Mouse (Mus musculus): ENCODE data around the gene Pycr2.

GRCm38 (mm10) chr1:180911653-180912287 is 7.7 kb downstream of the Pycr2 start:
- TF ChIP-seq CTCF (IDR thresholded peaks at IDR 0.05; ENCODE audit: extremely low read depth, insufficient read length, insufficient replicate concordance, low read depth, low read length) (no peak), POLR2A (IDR thresholded peaks at IDR 0.05; ENCODE audit: low read depth, low read length) (no peak)

All from small intestine, adult 2 months (tissue).